Mouse (Mus musculus): ENCODE measurements around the gene Tcaim. TPM values are rescaled to one million over a fixed set of nuclear protein-coding genes. Genes with fewer than 3 reads are reported as not detected.

Tcaim gene
- polyA plus RNA-seq (2012; rRNA removed): 5.2 and 5.5 TPM in 2 replicates

GRCm38 (mm10) chr9:122805053-122805844, at the start of gene Tcaim:
Gene Tcaim (plus strand): TSS chr9:122805539.
- TF ChIP-seq CTCF (IDR thresholded peaks at IDR 0.05; ENCODE audit: control insufficient read depth, insufficient read depth, insufficient replicate concordance, low read depth, low read length) (no peak), POLR2A (IDR thresholded peaks at IDR 0.05; ENCODE audit: control insufficient read depth, low read depth, low read length) (peak; percentile 77)
- H3K4me1 ChIP-seq (ENCODE audit: control insufficient read depth, insufficient read depth, low read length): peaks cover 2% of the 10 kb centered on the region; the same call in 1 of the 2 replicates
- H3K27me3 ChIP-seq (ENCODE audit: control insufficient read depth, insufficient read depth, low read length): no peaks in the 10 kb centered on the region
- H3K27ac ChIP-seq (ENCODE audit: control insufficient read depth, insufficient read depth, low read depth, low read length): peak within 1 kb of the TSS; percentile 93
- H3K4me3 ChIP-seq (ENCODE audit: control insufficient read depth, low read depth, low read length): peak within 1 kb of the TSS; percentile 88
- H3K36me3 ChIP-seq (ENCODE audit: control insufficient read depth, insufficient read depth, low read length): peaks cover 1% of the 10 kb centered on the region; the same call in 1 of the 2 replicates

- Histone ChIP-seq H3K4me1 (ENCODE audit: control insufficient read depth, insufficient read depth, low read length) (no peaks in the 10 kb centered on the region), H3K27ac (ENCODE audit: control insufficient read depth, insufficient read depth, low read depth, low read length) (no peak overlapping the region), H3K27me3 (ENCODE audit: control insufficient read depth, insufficient read depth, low read length) (no peaks in the 10 kb centered on the region), H3K4me3 (ENCODE audit: control insufficient read depth, low read depth, low read length) (no peak overlapping the region), H3K36me3 (ENCODE audit: control insufficient read depth, insufficient read depth, low read length) (no peaks in the 10 kb centered on the region; the same call in 1 of the 2 replicates)
- TF ChIP-seq POLR2A (IDR thresholded peaks at IDR 0.05; ENCODE audit: control insufficient read depth, low read depth, low read length) (no peak), CTCF (IDR thresholded peaks at IDR 0.05; ENCODE audit: control insufficient read depth, insufficient read depth, insufficient replicate concordance, low read depth, low read length) (no peak)
Observed at GRCm38 (mm10) chr9:122757614-122758013, 47.7 kb upstream of the Tcaim start.

GRCm38 (mm10) chr9:122760111-122760510, 45.2 kb upstream of the Tcaim start:
- H3K4me3 ChIP-seq (ENCODE audit: control insufficient read depth, low read depth, low read length): no peak overlapping the region
- TF ChIP-seq CTCF (IDR thresholded peaks at IDR 0.05; ENCODE audit: control insufficient read depth, insufficient read depth, insufficient replicate concordance, low read depth, low read length): no peak
- no peak for TF ChIP-seq POLR2A (IDR thresholded peaks at IDR 0.05; ENCODE audit: control insufficient read depth, low read depth, low read length)
- no peaks in the 10 kb centered on the region for H3K4me1 ChIP-seq (ENCODE audit: control insufficient read depth, insufficient read depth, low read length)
- H3K27me3 ChIP-seq (ENCODE audit: control insufficient read depth, insufficient read depth, low read length): no peaks in the 10 kb centered on the region
- no peak overlapping the region for H3K27ac ChIP-seq (ENCODE audit: control insufficient read depth, insufficient read depth, low read depth, low read length)
- H3K36me3 ChIP-seq (ENCODE audit: control insufficient read depth, insufficient read depth, low read length): no peaks in the 10 kb centered on the region; the same call in 1 of the 2 replicates

GRCm38 (mm10) chr9:122785231-122785630, 20.1 kb upstream of the Tcaim start:
- H3K4me3 ChIP-seq (ENCODE audit: control insufficient read depth, low read depth, low read length): no peak overlapping the region
- H3K27ac ChIP-seq (ENCODE audit: control insufficient read depth, insufficient read depth, low read depth, low read length): no peak overlapping the region
- TF ChIP-seq CTCF (IDR thresholded peaks at IDR 0.05; ENCODE audit: control insufficient read depth, insufficient read depth, insufficient replicate concordance, low read depth, low read length): no peak
- no peak for TF ChIP-seq POLR2A (IDR thresholded peaks at IDR 0.05; ENCODE audit: control insufficient read depth, low read depth, low read length)
- H3K4me1 ChIP-seq (ENCODE audit: control insufficient read depth, insufficient read depth, low read length): no peaks in the 10 kb centered on the region
- no peaks in the 10 kb centered on the region; the same call in 1 of the 2 replicates for H3K36me3 ChIP-seq (ENCODE audit: control insufficient read depth, insufficient read depth, low read length)
- H3K27me3 ChIP-seq (ENCODE audit: control insufficient read depth, insufficient read depth, low read length): no peaks in the 10 kb centered on the region

- TF ChIP-seq POLR2A (IDR thresholded peaks at IDR 0.05; ENCODE audit: control insufficient read depth, low read depth, low read length): no peak
- TF ChIP-seq CTCF (IDR thresholded peaks at IDR 0.05; ENCODE audit: control insufficient read depth, insufficient read depth, insufficient replicate concordance, low read depth, low read length): no peak
- Histone ChIP-seq H3K4me1 (ENCODE audit: control insufficient read depth, insufficient read depth, low read length) (no peaks in the 10 kb centered on the region), H3K4me3 (ENCODE audit: control insufficient read depth, low read depth, low read length) (no peak overlapping the region), H3K27me3 (ENCODE audit: control insufficient read depth, insufficient read depth, low read length) (no peaks in the 10 kb centered on the region), H3K27ac (ENCODE audit: control insufficient read depth, insufficient read depth, low read depth, low read length) (no peak overlapping the region), H3K36me3 (ENCODE audit: control insufficient read depth, insufficient read depth, low read length) (no peaks in the 10 kb centered on the region; the same call in 1 of the 2 replicates)
Observed at GRCm38 (mm10) chr9:122786534-122786933, 18.8 kb upstream of the Tcaim start.

- no peaks in the 10 kb centered on the region for H3K27me3 ChIP-seq (ENCODE audit: control insufficient read depth, insufficient read depth, low read length)
- peaks cover 1% of the 10 kb centered on the region; the same call in 1 of the 2 replicates for H3K36me3 ChIP-seq (ENCODE audit: control insufficient read depth, insufficient read depth, low read length)
- TF ChIP-seq POLR2A (IDR thresholded peaks at IDR 0.05; ENCODE audit: control insufficient read depth, low read depth, low read length) (no peak), CTCF (IDR thresholded peaks at IDR 0.05; ENCODE audit: control insufficient read depth, insufficient read depth, insufficient replicate concordance, low read depth, low read length) (no peak)
- peak overlapping the region; percentile 88 for H3K4me3 ChIP-seq (ENCODE audit: control insufficient read depth, low read depth, low read length)
- H3K27ac ChIP-seq (ENCODE audit: control insufficient read depth, insufficient read depth, low read depth, low read length): peak overlapping the region; percentile 91
- peaks cover 2% of the 10 kb centered on the region; the same call in 1 of the 2 replicates for H3K4me1 ChIP-seq (ENCODE audit: control insufficient read depth, insufficient read depth, low read length)
Observed at GRCm38 (mm10) chr9:122805845-122806341, 554 bp downstream of the Tcaim start.

- no peaks in the 10 kb centered on the region for H3K27me3 ChIP-seq (ENCODE audit: control insufficient read depth, insufficient read depth, low read length)
- H3K27ac ChIP-seq (ENCODE audit: control insufficient read depth, insufficient read depth, low read depth, low read length): no peak overlapping the region
- peaks cover 2% of the 10 kb centered on the region; the same call in 1 of the 2 replicates for H3K4me1 ChIP-seq (ENCODE audit: control insufficient read depth, insufficient read depth, low read length)
- TF ChIP-seq POLR2A (IDR thresholded peaks at IDR 0.05; ENCODE audit: control insufficient read depth, low read depth, low read length) (no peak), CTCF (IDR thresholded peaks at IDR 0.05; ENCODE audit: control insufficient read depth, insufficient read depth, insufficient replicate concordance, low read depth, low read length) (no peak)
- peaks cover 1% of the 10 kb centered on the region; the same call in 1 of the 2 replicates for H3K36me3 ChIP-seq (ENCODE audit: control insufficient read depth, insufficient read depth, low read length)
- H3K4me3 ChIP-seq (ENCODE audit: control insufficient read depth, low read depth, low read length): no peak overlapping the region
Observed at GRCm38 (mm10) chr9:122807186-122807585, 1.8 kb downstream of the Tcaim start.

Measured in testis, adult 2 months (tissue).